Comparison of ENCODE assay signal across 10 mouse cellular contexts in the genomic region with DNA sequence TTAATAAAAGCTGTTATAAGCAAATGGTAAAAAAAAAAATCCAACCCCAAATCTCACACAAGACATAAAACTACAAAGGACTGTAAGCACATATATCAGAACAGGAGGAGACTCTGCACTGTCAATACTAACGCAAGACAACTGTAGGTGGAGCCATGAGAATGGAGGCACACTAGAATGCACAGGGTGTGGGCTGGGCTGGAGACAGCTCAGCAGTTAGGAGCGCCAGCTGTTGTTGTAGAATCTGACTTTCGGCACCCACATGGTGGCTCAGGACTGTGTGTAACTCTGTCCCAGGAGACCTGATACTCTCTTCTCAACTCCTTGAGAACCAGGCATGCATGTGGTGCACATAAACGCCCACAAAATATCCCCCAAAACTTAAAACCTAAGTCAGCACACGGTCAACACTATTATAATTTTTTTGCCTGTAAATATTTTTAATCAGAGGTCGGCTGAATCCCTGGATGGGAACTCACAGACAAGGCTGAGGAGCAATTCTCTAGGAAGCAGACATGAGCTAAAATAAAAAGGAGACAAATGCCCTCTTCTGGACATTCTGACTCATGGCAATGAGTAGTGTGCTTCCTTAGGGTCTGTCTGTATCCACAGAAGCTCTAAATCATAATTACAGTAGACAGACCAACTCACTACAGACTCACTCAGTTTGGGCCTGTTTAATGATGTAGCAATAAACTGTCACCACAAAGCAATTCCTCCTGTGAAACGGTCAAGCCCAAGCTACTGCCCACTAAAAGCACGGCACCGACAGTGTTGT. TPM values are rescaled to one million over a fixed set of nuclear protein-coding genes. Genes with fewer than 3 reads are reported as not detected.
DNase-seq lines count a peak whose midpoint lies in the region; ATAC-seq and TF ChIP-seq lines count a peak whose summit lies in the region.
"Had no signal": no experiment of that assay in that cellular context is flagged by ENCODE, and none has a peak within 500 bp of the region (broad histone marks: within the 10 kb centered on the region; RNA-seq: fewer than 3 reads in every experiment).

No protein-coding gene starts in this region.

- TF ChIP-seq POLR2A in brain, embryonic 14.5 days (IDR thresholded peaks at IDR 0.05; ENCODE audit: borderline replicate concordance, extremely low read depth, insufficient read depth, insufficient read length, poor library complexity, severe bottlenecking), result no peak

- H3K9me3 ChIP-seq in kidney, embryonic 16.5 days (ENCODE audit: low read length), result no peaks in the 10 kb centered on the region

- no peaks in the 10 kb centered on the region for H3K27me3 ChIP-seq in kidney, embryonic 16.5 days (ENCODE audit: insufficient read depth, low read length)

- H3K4me3 ChIP-seq in kidney, embryonic 16.5 days (ENCODE audit: low read length), result no peak overlapping the region

- H3K4me2 ChIP-seq in kidney, embryonic 16.5 days (replicated peaks; ENCODE audit: low read depth, low read length), result no peak overlapping the region

- H3K4me1 ChIP-seq in kidney, embryonic 16.5 days (ENCODE audit: insufficient read depth, low read length), result no peaks in the 10 kb centered on the region

- no peak overlapping the region for H3K27ac ChIP-seq in kidney, embryonic 16.5 days (ENCODE audit: low read length)

- no peak for DNase-seq in kidney, postnatal 14 days
- DNase-seq in right cerebral cortex, adult 2 months (ENCODE audit: low spot score in 2 of 2), result peak; percentile 17 to 19
- DNase-seq in right cerebral cortex, postnatal 10 days (ENCODE audit: low spot score in 2 of 2), result no peak
- DNase-seq in brain, embryonic 14.5 days (ENCODE audit: low read depth), result peak; percentile 18
- peak; percentile 37 to 65 for DNase-seq in thymus, postnatal 36 days
- DNase-seq in spleen, adult 12 weeks (ENCODE audit: low spot score), result no peak
- DNase-seq in urinary bladder, postnatal 14 days (ENCODE audit: low spot score), result no peak
- DNase-seq: gastrocnemius, postnatal 10 days had no signal

- no peak overlapping the region for H3K9ac ChIP-seq in kidney, embryonic 16.5 days (replicated peaks; ENCODE audit: low read length)

- WGBS in kidney, embryonic 16.5 days, result 69% methylated on average over 9 of the region's 9 CpGs

- peak; percentile 74 for ATAC-seq in kidney, embryonic 16.5 days (ENCODE audit: low FRiP score, low TSS enrichment)
- ATAC-seq: activated CD4-positive, CD25-positive, alpha-beta regulatory T cell, adult 4 months had no signal

- H3K36me3 ChIP-seq in kidney, embryonic 16.5 days (ENCODE audit: insufficient read depth, low read length), result peaks cover 68% of the 10 kb centered on the region

- peak; percentile 31; the same call in 1 of the 2 replicates for TF ChIP-seq CTCF in brain, embryonic 14.5 days (IDR thresholded peaks at IDR 0.05; ENCODE audit: borderline replicate concordance, extremely low read depth, insufficient read depth, insufficient read length)

RNA-seq across cellular contexts. Expression of gene Cnot10, which starts 25.6 kb away (rescaled TPM):
- 73.9 and 74.3 TPM in 2 replicates for polyA plus RNA-seq in kidney, embryonic 16.5 days (2015; fragmentation: Nextera tagmentation; extraction: Ambion mirVana)
- 64.4 and 67.7 TPM in 2 replicates for polyA plus RNA-seq in brain, embryonic 14.5 days (2012; rRNA removed)

RNA-seq across cellular contexts. Expression of gene Trim71, which starts 50.2 kb away (rescaled TPM):
- polyA plus RNA-seq in kidney, embryonic 16.5 days (2015; fragmentation: Nextera tagmentation; extraction: Ambion mirVana), result 0.69 and 0.89 TPM in 2 replicates
- polyA plus RNA-seq in brain, embryonic 14.5 days (2012; rRNA removed), result 0.13 and 0.31 TPM in 2 replicates

Comparison
In these comparisons a context has a peak if more than half of its experiments do, and no peak if none do; other contexts are left out.
1. DNase-seq: peak in right cerebral cortex, adult 2 months (2 of 2), brain, embryonic 14.5 days (single experiment) and thymus, postnatal 36 days (2 of 2); none in kidney, postnatal 14 days (single experiment), right cerebral cortex, postnatal 10 days (0 of 2), spleen, adult 12 weeks (single experiment) and urinary bladder, postnatal 14 days (single experiment).